Mouse (Mus musculus): ENCODE data around the gene Parp4.

DNA sequence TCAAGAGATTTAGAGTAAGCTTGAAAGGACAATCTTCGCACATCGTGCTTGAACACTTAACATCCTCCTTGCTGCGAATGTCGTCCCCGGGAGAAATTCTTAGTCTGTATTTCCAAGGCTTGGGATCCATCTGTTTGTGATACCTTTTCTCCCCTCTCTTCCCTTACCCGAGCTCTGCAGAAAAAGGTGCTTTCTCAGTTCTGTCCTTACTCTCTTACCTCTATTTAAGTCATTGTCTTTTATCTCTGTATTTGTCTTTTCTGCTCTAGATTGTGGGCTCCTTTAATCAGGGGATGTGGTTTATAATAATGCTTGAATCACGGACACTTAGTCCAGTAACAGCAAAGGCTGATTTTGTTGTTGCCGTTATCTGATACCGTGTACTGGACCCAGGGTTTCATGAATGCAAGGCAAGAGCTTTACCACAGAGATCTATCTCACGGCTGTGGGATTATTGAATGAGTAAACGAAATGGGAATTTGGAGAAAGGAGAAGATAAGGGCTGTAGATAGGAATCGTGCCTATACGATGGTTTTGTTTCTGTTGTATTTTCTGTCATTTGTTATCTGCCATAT is 93.7 kb downstream of the Parp4 start:
- no peak for TF ChIP-seq CTCF (IDR thresholded peaks at IDR 0.05)
- no peak for TF ChIP-seq EP300 (IDR thresholded peaks at IDR 0.05)
